Mouse (Mus musculus): ENCODE data around the gene Trim65. TPM values are rescaled to one million over a fixed set of nuclear protein-coding genes. Genes with fewer than 3 reads are reported as not detected.

Gene Trim65
- total RNA-seq, 2 experiments from 2014 or later = 3.3 to 3.5 TPM

DNA sequence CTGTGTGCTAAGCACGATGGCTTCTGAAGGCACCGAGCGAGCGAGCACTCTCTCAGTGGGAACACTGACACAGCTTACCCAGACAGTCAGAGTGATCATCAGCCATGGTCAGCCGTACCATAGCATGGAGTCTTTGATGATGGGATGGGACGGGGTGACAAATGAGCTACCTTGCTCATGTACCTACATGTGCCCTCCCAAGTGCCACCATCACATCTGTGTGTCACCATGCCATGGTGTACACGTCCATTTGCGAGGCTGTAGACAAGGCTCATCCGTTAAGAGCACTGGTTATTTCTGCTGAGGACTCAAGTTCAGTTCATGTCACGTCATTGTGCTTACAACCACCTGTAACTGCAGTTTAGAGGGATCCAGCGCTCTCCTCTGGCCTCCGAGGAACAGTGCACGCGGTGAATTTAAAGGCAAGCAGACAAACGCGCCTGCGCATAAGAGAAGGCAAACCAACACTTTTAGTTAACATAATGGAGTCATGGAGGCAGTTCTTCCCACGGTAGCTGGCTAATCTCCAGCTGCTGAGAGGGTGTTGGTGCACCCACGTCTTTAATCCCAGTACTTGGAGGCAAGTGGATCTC, 19.2 kb downstream of the Trim65 start:
- intact Hi-C loops (cut with DNase I; ENCODE audit: low total_unique reads) = no loop called here
- no peak for DNase-seq

DNA sequence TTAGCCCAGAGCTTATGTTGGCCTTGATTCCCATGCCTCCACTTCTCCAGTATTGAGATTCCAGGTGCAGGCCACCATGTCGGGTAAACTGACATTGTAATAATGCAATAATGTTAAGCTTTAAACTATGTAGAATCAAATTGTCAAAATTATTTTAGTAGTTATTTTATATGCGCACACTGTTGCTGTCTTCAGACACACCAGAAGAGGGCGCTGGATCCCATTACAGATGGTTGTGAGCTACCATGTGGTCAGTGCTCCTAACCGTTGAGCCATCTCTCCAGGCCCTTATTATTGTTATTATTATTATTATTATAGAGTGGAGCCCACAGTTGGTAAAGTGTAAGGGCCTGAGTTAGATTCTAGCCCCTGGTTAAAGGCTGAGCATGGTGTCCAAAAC, 19.9 kb downstream of the Trim65 start:
- no peak for DNase-seq
- intact Hi-C loops (cut with DNase I; ENCODE audit: low total_unique reads) = no loop called here

DNA sequence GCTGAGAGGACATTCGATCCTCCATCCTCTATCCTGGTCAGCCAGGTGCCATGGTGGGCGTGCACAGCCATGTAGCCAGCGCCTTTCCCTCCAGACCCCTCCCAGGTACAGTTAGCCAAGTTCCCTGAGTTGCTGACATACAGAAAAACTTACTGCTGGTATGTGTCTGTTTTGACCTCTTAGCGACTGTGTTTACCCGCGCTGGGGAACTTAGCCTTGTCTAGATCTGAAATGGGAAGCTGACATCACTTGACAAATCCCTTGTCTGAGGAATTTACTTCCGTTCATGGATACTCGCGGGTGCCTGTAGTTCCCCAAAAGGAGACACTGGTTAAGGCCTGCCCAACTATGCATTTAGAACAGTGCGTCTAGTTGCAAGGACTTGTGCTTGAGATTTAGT, 20.4 kb downstream of the Trim65 start:
- intact Hi-C loops (cut with DNase I; ENCODE audit: low total_unique reads) = no loop called here
- DNase-seq = no peak

DNA sequence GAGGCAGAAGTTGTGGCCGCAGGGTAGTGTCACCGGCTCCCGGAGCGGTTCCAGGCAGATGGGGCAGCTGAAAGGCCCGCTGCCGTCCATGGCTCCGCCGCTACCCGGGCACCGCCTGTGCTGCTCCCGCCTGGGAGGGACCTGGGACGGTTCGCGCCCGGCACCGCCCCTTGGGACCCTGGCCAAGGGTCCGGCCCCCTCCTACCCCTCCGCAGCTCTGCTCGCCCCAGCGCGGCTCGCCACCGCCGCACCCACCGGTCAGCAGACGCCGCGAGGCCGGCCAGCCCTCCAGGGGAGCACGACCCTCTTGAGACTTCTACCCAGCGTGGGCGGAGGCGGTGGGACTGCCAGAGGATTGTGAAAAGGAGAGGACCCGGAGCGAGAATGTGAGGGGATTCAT, 20.8 kb downstream of the Trim65 start:
- DNase-seq = peak; percentile 91
- intact Hi-C loops (cut with DNase I; ENCODE audit: low total_unique reads) = no loop called here

DNA sequence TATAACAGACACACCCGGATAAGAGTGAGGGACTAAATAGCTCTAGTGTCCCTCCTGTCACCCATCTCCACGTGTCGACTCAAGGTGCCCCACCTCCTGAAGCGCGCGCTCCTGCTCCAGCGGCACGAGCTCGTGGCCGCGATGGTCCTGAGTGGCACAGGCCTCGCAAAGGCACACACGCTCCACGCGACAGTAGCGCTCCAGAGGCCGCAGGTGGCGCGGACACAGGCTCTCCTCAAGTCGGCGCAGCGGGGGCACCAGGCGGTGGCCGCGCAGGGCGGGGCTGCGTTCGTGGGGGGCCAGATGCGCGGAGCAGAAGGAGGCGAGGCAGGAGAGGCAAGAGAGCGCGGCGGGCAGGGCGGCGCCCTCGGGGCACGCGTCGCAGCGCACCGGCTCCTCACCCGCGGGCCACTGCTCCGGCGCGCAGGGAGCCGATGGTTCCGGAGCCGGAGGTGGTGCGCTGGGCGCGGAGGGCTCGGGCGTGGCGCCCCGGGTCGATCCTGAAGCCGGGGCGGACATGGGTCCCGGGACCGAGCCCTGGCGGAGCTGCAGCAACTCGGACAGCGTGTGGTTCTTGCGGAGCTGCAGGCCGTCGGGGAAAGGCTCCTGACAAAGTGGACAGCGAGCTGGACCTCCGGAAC, 21.4 kb downstream of the Trim65 start:
- intact Hi-C loops (cut with DNase I; ENCODE audit: low total_unique reads) = no loop called here
- DNase-seq = peak; percentile 57

DNA sequence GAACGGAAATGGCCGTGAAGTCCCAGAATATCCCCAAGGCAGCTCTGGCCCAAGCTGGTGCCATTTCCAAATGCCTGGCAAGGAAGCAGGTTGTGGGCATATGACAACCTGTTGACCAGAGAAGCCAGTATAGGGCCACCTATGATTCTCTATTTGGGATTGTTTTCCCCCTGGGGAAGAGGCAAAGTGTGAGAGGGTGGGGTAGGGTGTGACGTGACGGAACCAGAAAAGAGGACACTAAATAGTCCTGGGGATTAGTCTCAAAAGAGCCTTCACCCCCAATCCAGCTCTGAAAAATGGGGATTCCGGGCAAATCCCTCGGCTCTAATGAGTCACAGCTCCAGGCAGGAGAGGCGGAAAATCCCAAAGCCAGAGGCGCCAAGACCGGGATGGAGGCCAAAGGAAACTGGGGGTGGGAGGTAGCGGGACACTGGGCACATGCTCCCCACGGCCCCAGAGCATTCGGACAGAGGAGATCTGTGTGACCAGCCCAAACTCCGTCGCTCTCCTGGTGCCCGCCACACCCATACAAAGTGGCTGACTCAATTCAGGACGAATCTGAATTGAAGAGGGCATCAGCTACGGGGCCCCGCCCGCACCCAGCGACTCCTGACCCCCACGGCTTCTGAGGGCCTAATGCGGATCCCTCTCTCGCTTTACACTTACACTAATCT, 22.3 kb downstream of the Trim65 start:
- peak; percentile 83 for DNase-seq
- intact Hi-C loops (cut with DNase I; ENCODE audit: low total_unique reads) = no loop called here

DNA sequence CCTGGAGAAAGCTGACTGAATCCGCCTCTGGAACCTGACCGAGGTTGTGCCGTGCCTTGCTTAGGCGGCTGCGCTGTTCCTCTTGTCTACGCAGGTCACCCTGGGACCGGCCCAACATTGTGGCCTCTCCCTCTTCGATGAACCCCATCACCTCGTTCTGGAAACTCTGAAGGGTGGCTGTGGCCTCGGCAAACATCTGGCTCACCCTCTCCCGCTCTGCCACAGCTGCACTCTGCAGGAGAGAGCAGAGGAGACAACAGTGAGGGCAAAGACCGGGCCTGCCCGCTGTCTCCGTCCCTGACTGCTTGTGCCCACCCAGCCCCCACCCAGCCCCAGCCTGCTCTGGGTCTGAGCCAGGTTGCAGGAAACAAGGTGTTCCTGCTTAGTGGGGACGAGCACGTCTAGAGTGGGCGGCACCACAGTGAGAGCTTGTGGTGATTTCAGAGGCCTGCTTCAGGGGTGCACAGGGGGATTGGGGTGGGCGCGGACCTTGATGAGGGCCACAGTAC, 23.1 kb downstream of the Trim65 start:
- intact Hi-C loops (cut with DNase I; ENCODE audit: low total_unique reads) = no loop called here
- no peak for DNase-seq

DNA sequence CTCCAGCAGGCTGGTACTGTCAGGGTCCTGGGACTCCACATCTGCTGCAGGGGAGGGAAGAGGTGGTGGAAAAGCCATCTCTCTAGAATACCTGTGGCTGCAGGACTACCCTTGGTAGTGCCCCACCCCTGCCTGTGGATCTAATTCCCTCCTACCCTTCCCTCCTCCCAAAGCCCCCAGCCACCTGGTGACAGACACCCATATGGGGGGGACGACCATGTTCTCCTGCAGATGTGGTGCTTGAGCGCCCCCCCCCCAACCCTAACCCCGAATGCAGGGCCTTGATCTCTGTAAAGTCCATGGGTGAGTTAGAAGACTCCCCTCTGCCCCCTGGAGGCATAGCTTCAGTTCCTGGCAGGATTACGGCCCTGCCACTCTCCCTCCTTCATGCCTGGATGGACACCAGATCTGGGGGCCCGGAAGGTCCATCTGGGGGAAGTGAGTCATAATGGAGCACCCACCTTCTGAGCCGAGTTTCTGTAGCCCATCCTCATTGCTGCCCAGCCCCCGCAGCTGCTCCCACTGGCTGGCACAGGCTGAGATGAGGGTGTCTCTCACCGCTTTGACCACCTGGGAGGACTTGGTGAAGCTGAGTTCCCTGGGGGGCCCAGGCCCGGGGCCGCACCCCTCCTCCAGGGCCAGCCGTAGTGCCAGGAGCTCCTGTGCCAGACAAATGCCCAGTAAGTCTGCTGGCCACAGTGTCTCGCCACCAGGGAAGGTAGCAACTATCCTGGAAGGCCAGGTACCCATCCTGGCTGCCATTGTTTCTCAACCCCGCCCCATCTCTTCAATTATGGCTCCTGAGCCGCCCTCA, 23.8 kb downstream of the Trim65 start:
- no peak for DNase-seq
- intact Hi-C loops (cut with DNase I; ENCODE audit: low total_unique reads) = no loop called here

DNA sequence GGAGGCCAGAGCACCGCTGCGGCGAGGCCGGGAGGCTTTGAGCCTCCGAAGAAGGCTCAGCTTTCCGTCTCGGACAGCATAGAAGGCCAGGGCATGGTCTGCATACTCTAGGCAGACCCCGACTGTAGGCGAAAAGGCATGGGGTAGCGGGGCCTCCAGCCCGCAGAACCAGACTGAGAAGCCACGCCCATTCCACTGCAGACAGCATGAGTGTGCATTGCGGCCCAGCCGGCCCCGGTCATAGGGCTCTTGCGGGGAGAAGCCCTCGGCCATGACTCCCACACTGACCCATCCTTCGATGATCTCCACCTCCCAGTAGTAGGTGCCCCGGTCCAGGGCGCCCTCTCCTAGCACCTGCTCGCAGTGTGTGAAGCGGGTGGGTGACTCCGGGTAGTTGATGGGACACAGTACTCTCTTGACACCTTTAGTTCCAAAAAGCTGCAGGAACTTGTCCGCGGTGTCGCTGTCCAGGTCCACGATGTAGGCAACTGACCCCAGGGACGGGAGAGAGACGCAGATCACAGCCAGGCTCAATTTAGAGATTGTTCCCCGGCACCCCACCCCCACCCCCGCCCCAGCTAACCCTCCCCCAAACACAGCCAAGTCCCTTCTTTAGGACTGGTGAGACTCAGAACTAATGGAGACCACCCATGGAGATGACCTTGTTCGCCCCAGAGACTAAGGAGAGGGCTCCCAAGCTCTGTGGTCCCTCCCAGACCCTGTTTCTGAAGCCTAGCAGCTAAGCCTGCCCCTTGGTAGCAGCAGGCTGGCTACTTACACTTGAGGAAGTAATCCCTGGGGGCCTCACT, 24.6 kb downstream of the Trim65 start:
- intact Hi-C loops (cut with DNase I; ENCODE audit: low total_unique reads) = no loop called here
- DNase-seq = no peak

DNA sequence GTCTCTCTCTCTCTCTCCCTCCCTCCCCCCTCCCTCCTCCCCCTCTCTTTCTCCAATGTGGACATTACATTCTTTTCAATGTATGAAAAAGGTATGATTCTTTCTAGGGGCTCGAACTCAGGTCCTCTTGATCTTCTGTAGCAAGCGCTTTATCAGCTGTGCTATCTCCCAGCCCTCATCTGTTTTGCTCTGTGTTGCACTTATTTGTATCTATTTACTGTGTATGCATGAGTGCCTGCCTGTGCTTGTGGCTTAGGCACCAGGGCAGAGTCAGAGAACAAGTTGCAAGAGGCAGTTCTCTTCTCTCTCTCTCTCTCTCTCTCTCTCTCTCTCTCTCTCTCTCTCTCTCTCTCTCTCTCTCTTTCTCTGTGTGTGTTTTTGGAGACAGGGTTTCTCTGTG, 25.9 kb downstream of the Trim65 start:
- no peak for DNase-seq
- intact Hi-C loops (cut with DNase I; ENCODE audit: low total_unique reads) = no loop called here

DNA sequence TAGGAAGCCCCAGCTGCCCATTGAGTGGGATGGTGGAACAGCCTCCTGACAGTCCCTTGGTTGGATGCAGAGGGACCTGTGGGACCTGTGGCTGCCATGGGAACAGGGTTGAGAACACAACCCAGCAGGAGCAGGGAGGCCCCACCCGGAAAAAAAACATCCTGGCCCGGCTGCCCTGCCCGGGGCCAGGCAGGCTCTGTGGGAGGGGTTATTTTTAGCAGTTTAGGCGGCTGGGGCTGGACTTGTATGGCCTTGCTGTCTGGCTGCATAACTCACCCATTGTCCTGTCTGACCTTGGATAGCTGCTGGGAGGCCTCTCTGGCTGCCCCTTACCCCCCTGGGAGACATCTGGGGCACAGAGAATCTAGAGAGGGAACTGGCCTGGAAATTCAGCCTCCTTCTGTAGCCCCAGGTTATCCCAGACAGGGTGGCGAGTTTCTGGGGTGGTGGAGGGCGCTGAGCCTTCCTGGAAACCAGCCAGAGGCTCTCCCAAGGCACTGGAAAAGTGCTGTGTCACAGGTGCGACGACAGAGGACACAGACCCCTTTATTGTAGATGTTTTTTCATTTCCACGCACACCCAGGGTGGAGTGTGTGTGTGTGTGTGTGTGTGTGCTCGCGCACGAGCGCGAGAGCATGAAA, 26.8 kb downstream of the Trim65 start:
- peak; percentile 79 for DNase-seq
- intact Hi-C loops (cut with DNase I; ENCODE audit: low total_unique reads) = no loop called here

DNA sequence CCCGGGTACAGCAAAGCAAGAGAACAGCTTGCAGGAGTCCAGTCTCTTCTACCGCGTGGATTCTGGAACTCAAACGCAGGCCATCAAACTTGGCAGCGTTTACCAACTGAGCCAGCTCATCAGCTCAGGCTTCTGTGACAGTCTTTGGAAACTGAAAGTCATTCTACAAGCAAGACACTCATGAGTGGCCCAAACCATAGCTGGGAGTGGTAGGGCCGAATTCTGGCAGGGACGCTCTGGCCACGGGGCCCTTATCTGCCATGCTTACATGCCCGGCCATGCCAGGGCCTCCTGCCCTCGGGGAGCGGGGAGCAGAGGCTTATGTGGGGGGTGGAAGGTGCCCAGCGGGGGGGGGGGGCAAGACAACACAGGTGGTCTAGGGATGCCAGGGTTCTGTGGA, 27.4 kb downstream of the Trim65 start:
- intact Hi-C loops (cut with DNase I; ENCODE audit: low total_unique reads) = no loop called here
- peak; percentile 30 for DNase-seq

DNA sequence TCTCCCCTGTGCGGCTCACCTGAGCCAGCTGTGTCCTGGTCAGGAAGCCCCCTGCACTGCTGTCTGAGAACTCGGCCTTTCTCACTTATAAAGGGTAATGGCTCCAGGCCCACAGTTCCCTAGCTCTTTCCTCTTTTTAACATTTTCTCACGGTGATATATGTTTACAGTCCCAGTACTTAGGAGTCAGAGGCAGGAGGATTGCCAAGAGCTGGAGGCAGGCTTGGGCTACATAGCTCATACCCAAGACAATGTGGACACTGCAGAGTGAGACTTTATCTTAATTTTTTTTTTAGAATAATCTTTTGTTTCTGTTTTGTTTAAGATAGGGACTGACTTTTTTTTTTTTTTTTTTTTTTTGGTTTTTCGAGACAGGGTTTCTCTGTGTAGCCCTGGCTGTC, 28.5 kb downstream of the Trim65 start:
- intact Hi-C loops (cut with DNase I; ENCODE audit: low total_unique reads) = no loop called here
- no peak for DNase-seq

DNA sequence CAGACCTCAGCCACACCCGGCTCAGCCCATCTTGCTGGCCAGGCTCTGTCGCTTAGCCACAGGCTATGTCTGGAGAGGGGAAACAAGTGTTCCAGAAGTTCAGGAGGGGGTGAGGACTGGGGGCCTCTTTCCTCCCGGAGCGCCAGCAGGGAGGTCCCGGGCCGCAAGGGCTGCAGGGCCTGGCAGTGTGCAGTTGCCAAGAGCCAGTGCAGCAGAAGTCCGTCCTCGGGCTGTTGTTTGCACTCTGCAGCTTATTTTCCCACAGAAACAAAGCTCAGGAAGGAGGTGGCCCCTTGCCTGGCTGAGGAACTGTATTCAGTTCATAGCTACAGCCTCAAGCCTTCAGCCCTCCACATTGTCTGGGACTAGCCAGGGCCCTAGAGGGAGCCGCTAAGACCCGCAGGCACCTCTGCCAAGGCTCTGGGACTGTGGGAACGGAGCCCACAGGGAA, 29.0 kb downstream of the Trim65 start:
- peak; percentile 74 for DNase-seq
- intact Hi-C loops (cut with DNase I; ENCODE audit: low total_unique reads) = no loop called here

DNA sequence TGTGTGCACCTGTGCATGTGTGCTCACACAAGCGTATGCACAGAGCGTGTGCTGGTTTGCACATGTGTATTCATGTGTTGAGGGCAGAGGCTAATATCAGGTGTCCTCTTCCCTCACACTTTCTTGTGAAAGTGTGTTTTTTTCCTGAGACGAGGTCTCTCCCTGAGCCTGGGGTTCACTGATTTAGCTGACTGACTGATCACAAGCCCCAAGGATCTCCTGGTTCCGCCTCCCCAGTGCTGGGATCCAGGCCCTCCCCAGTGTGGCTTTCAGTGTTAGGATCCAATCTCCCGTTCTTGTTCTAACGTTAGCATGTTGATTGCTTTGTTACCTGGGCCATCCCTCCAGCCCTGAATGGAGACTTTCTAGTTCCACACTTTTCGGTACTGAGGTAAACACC, 30.1 kb downstream of the Trim65 start:
- no peak for DNase-seq
- intact Hi-C loops (cut with DNase I; ENCODE audit: low total_unique reads) = no loop called here

DNA sequence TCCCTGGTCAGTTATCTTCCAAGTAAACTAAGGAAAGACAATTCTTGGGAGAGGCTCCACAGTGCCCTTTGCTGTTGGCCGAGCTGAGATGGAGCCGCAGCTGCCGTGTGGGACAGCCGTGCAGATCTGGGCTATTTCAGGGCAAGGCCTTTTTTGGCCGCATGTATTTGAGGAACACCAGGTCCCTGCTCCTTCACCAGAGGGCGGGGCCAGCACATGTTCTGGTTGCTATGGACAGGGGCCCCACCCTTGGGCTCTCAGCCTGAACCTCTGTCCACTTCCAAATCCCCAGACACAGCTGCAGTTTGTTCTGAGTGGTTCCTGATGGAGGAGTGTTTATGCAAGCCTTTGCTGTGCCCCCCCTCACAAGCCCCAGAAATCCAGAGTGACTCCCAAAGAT, 30.5 kb downstream of the Trim65 start:
- intact Hi-C loops (cut with DNase I; ENCODE audit: low total_unique reads) = no loop called here
- peak; percentile 88 for DNase-seq

DNA sequence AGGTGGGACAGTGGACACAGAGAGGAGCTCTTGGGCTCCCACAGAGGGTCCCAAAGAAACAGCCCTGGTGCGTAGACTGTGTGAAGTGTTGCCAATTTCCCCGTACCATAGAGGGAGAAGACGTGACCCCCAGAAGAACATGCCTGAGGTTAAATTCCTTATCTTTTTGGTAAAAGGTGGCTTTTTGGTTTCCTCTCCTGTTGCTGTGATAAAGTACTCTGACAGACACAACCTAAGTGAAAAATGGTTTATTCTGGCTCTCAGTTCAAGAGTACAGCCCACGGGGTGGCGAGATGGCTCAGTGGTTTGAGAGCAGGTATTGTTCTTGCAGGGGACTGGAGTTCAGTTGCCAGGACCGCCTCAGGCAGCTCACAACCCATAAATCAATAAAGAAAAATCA, 31.5 kb downstream of the Trim65 start:
- intact Hi-C loops (cut with DNase I; ENCODE audit: low total_unique reads) = no loop called here
- DNase-seq = no peak

DNA sequence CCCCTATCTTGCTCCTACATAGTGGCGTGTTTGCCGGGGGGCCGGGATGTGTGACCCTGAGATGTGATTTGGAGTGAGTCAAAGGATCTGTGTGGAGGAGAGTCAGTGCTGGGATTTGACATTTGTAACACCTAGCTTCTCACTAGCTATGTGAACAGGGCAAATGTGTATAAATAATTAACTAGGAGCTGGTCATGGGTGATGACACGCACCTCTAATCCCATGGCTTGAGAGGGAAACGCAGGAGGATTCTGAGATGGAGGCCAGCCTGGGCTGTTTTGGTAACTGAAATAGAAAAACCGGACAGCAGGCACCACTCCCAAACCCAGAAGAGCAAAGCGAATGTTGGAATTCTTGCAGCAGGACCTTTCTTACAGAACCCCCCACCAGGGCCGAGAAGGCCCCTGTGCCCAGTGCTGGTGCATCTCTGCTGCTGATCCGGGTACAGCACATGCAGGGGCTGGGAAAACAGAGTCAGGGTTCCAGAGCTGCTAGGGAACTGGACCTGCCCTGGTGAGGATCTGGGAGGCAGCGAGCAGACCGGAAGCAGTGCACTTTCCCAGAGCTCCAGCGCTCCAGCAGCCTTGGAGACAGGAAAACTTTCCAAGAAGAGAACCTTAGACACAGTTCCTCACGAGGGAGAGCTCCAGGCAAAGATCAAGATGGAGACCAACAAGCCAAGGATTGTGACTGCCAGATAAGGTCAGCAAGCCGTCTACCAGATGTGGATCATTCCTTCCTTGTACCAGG, 32.0 kb downstream of the Trim65 start:
- intact Hi-C loops (cut with DNase I; ENCODE audit: low total_unique reads) = no loop called here
- DNase-seq = peak; percentile 42
